Mouse (Mus musculus): ENCODE results near the gene Tbc1d9b.

GRCm38 (mm10) chr11:50190362-50190761 is 59.2 kb downstream of the Tbc1d9b start:
- TF ChIP-seq CTCF (IDR thresholded peaks at IDR 0.05; ENCODE audit: low read depth), result no peak
- no peak for TF ChIP-seq EP300 (IDR thresholded peaks at IDR 0.05; ENCODE audit: low read depth)

Data from liver, postnatal 0 days (tissue).